18 mouse cellular contexts compared by ENCODE assay signal in genomic region chr6:125308921-125309320, GRCm38 (mm10). TPM values are rescaled to one million over a fixed set of nuclear protein-coding genes. Genes with fewer than 3 reads are reported as not detected.
DNase-seq lines count a peak whose midpoint lies in the region; ATAC-seq and TF ChIP-seq lines count a peak whose summit lies in the region.
"Had no signal": no experiment of that assay in that cellular context is flagged by ENCODE, and none has a peak within 500 bp of the region (broad histone marks: within the 10 kb centered on the region; RNA-seq: fewer than 3 reads in every experiment).

No protein-coding gene starts in this region.

- H3K27me3 ChIP-seq in midbrain, embryonic 13.5 days = no peaks in the 10 kb centered on the region
- H3K27me3 ChIP-seq in midbrain, postnatal 0 days (ENCODE audit: insufficient read depth, low read length) = no peaks in the 10 kb centered on the region
- H3K27me3 ChIP-seq in hindbrain, embryonic 11.5 days (ENCODE audit: control insufficient read depth, insufficient read depth, low read length) = no peaks in the 10 kb centered on the region
- H3K27me3 ChIP-seq in neural tube, embryonic 13.5 days = no peaks in the 10 kb centered on the region
- H3K27me3 ChIP-seq: Patski; stomach, embryonic 15.5 days had no signal

- no peak for TF ChIP-seq CTCF in gastrocnemius, adult 2 months (IDR thresholded peaks at IDR 0.05)
- no peak for TF ChIP-seq CTCF in midbrain, postnatal 0 days (IDR thresholded peaks at IDR 0.05)

- H3K4me2 ChIP-seq in midbrain, embryonic 13.5 days (replicated peaks) = 0 out of 2 replicates have a peak overlapping the region, but pooled peaks have one; percentile 11
- no peak overlapping the region for H3K4me2 ChIP-seq in midbrain, postnatal 0 days (ENCODE audit: low read depth, low read length, poor library complexity, severe bottlenecking)
- H3K4me2 ChIP-seq in hindbrain, embryonic 11.5 days (replicated peaks; ENCODE audit: low read depth, low read length) = 0 out of 2 replicates have a peak overlapping the region, but pooled peaks have one; percentile 19
- 0 out of 2 replicates have a peak overlapping the region, but pooled peaks have one; percentile 7 for H3K4me2 ChIP-seq in neural tube, embryonic 13.5 days
- H3K4me2 ChIP-seq: stomach, embryonic 15.5 days had no signal

- DNase-seq in gastrocnemius, adult 2 months = peak; percentile 13
- no peak for DNase-seq in gastrocnemius, postnatal 14 days
- DNase-seq in midbrain, postnatal 0 days (ENCODE audit: low spot score) = no peak
- peak; percentile 39 for DNase-seq in hindbrain, embryonic 11.5 days (ENCODE audit: low spot score)
- DNase-seq in layer of hippocampus, postnatal 14 days (ENCODE audit: low spot score in 2 of 2) = no peak
- no peak for DNase-seq in left cerebral cortex, adult 18-20 months (ENCODE audit: low spot score in 2 of 2)
- DNase-seq: B cell, adult 2 months; cerebellum, adult 8-10 months; heart, adult 18-20 months; kidney, adult 18-20 months; right cerebral cortex, postnatal 14 days had no signal

- intact Hi-C loops in gastrocnemius, adult 2 months (cut with DNase I) = no loop called here
- intact Hi-C loops in gastrocnemius, postnatal 14 days (cut with DNase I; ENCODE audit: low total_unique reads) = no loop called here

- H3K9me3 ChIP-seq in midbrain, embryonic 13.5 days = no peaks in the 10 kb centered on the region
- no peaks in the 10 kb centered on the region for H3K9me3 ChIP-seq in midbrain, postnatal 0 days (ENCODE audit: low read length)
- no peaks in the 10 kb centered on the region for H3K9me3 ChIP-seq in hindbrain, embryonic 11.5 days (ENCODE audit: control insufficient read depth, low read length)
- no peaks in the 10 kb centered on the region for H3K9me3 ChIP-seq in neural tube, embryonic 13.5 days
- H3K9me3 ChIP-seq: stomach, embryonic 15.5 days had no signal

- no peak for ATAC-seq in midbrain, embryonic 13.5 days
- ATAC-seq in midbrain, postnatal 0 days (ENCODE audit: low FRiP score) = no peak
- ATAC-seq in hindbrain, embryonic 11.5 days (ENCODE audit: low FRiP score) = peak; percentile 58; the same call in 1 of the 2 replicates
- no peak for ATAC-seq in neural tube, embryonic 13.5 days (ENCODE audit: low read depth)
- ATAC-seq: Patski had no signal

- H3K36me3 ChIP-seq in midbrain, embryonic 13.5 days = peaks cover 8% of the 10 kb centered on the region; the same call in 1 of the 2 replicates
- H3K36me3 ChIP-seq in midbrain, postnatal 0 days (ENCODE audit: insufficient read depth, low read length) = no peaks in the 10 kb centered on the region
- H3K36me3 ChIP-seq in hindbrain, embryonic 11.5 days (ENCODE audit: control insufficient read depth, insufficient read depth, low read length) = no peaks in the 10 kb centered on the region
- no peaks in the 10 kb centered on the region for H3K36me3 ChIP-seq in neural tube, embryonic 13.5 days

- H3K4me1 ChIP-seq in midbrain, embryonic 13.5 days (replicated peaks) = peaks cover 21% of the 10 kb centered on the region
- H3K4me1 ChIP-seq in midbrain, postnatal 0 days (ENCODE audit: insufficient read depth, low read length) = peaks cover 4% of the 10 kb centered on the region; the same call in 1 of the 2 replicates
- no peaks in the 10 kb centered on the region for H3K4me1 ChIP-seq in hindbrain, embryonic 11.5 days (replicated peaks; ENCODE audit: control insufficient read depth, insufficient read depth, low read length)
- peaks cover 24% of the 10 kb centered on the region for H3K4me1 ChIP-seq in neural tube, embryonic 13.5 days (replicated peaks)

- no peak overlapping the region for H3K4me3 ChIP-seq in gastrocnemius, adult 2 months
- H3K4me3 ChIP-seq in midbrain, embryonic 13.5 days (replicated peaks) = no peak overlapping the region
- no peak overlapping the region for H3K4me3 ChIP-seq in midbrain, postnatal 0 days (ENCODE audit: low read depth, low read length)
- H3K4me3 ChIP-seq in hindbrain, embryonic 11.5 days (ENCODE audit: low read depth, low read length) = no peak overlapping the region
- no peak overlapping the region for H3K4me3 ChIP-seq in neural tube, embryonic 13.5 days
- H3K4me3 ChIP-seq: myocyte; stomach, embryonic 15.5 days had no signal

- 6% methylated on average over 13 of the region's 13 CpGs for WGBS in midbrain, embryonic 13.5 days
- 19% methylated on average over 13 of the region's 13 CpGs for WGBS in midbrain, postnatal 0 days
- 7% methylated on average over 13 of the region's 13 CpGs for WGBS in hindbrain, embryonic 11.5 days
- WGBS in neural tube, embryonic 13.5 days = 8% methylated on average over 13 of the region's 13 CpGs

- H3K9ac ChIP-seq in midbrain, embryonic 13.5 days (replicated peaks) = no peak overlapping the region
- no peak overlapping the region for H3K9ac ChIP-seq in midbrain, postnatal 0 days (replicated peaks; ENCODE audit: low read length, poor library complexity, severe bottlenecking)
- no peak overlapping the region; the same call in 1 of the 2 replicates for H3K9ac ChIP-seq in hindbrain, embryonic 11.5 days (ENCODE audit: low read depth, low read length)
- H3K9ac ChIP-seq in neural tube, embryonic 13.5 days = no peak overlapping the region
- H3K9ac ChIP-seq: stomach, embryonic 15.5 days had no signal

- no peak overlapping the region for H3K27ac ChIP-seq in gastrocnemius, adult 2 months
- no peak overlapping the region for H3K27ac ChIP-seq in midbrain, embryonic 13.5 days
- H3K27ac ChIP-seq in midbrain, postnatal 0 days (ENCODE audit: low read depth, low read length) = no peak overlapping the region
- no peak overlapping the region for H3K27ac ChIP-seq in hindbrain, embryonic 11.5 days (ENCODE audit: low read depth, low read length)
- H3K27ac ChIP-seq in neural tube, embryonic 13.5 days (replicated peaks) = no peak overlapping the region
- H3K27ac ChIP-seq: stomach, embryonic 15.5 days had no signal

RNA-seq across cellular contexts. Expression of gene Ltbr, which starts 4.8 kb away (rescaled TPM):
- 10 to 100 TPM; 20.3 to 21.2 TPM for total RNA-seq in gastrocnemius, adult 2 months (2021)
- total RNA-seq in gastrocnemius, postnatal 14 days (2021) = 10 to 100 TPM; 24.8 to 26.3 TPM
- 11.3 and 13.3 TPM in 2 replicates for polyA plus RNA-seq in midbrain, embryonic 13.5 days (2015; fragmentation: Nextera tagmentation; extraction: Ambion mirVana)
- total RNA-seq in midbrain, postnatal 0 days (2014; rRNA removed) = 24.4 TPM in 2 replicates
- polyA plus RNA-seq in midbrain, postnatal 0 days (2015; fragmentation: Nextera tagmentation; extraction: Ambion mirVana) = 14.5 and 15.7 TPM in 2 replicates
- polyA plus RNA-seq in hindbrain, embryonic 11.5 days (2014; fragmentation: Nextera tagmentation; extraction: Ambion mirVana) = 17.9 and 19.0 TPM in 2 replicates
- polyA plus RNA-seq in neural tube, embryonic 13.5 days (2015; fragmentation: Nextera tagmentation; extraction: Ambion mirVana) = 16.3 and 17.5 TPM in 2 replicates
- 10 to 100 TPM in 1 of 2 experiments, 1 to 10 TPM in 1; 9.8 to 13.3 TPM for total RNA-seq in layer of hippocampus, postnatal 14 days (2021)
- 1 to 10 TPM; 8.1 to 9.5 TPM for total RNA-seq in left cerebral cortex, adult 18-20 months (2021)

RNA-seq across cellular contexts. Expression of gene Scnn1a, which starts 11.5 kb away (rescaled TPM):
- total RNA-seq in gastrocnemius, adult 2 months (2021) = under 1 TPM; 0.10 to 0.14 TPM
- under 1 TPM; 0.22 to 0.27 TPM for total RNA-seq in gastrocnemius, postnatal 14 days (2021)
- polyA plus RNA-seq in midbrain, embryonic 13.5 days (2015; fragmentation: Nextera tagmentation; extraction: Ambion mirVana) = 0.39 and 0.46 TPM in 2 replicates
- 1.5 and 1.8 TPM in 2 replicates for total RNA-seq in midbrain, postnatal 0 days (2014; rRNA removed)
- polyA plus RNA-seq in midbrain, postnatal 0 days (2015; fragmentation: Nextera tagmentation; extraction: Ambion mirVana) = 1.8 TPM in 2 replicates
- polyA plus RNA-seq in hindbrain, embryonic 11.5 days (2014; fragmentation: Nextera tagmentation; extraction: Ambion mirVana) = 0.45 and 0.96 TPM in 2 replicates
- polyA plus RNA-seq in neural tube, embryonic 13.5 days (2015; fragmentation: Nextera tagmentation; extraction: Ambion mirVana) = 0.36 and 0.63 TPM in 2 replicates
- 1 to 10 TPM; 2.8 to 4.1 TPM for total RNA-seq in layer of hippocampus, postnatal 14 days (2021)
- 1 to 10 TPM; 2.6 to 3.6 TPM for total RNA-seq in left cerebral cortex, adult 18-20 months (2021)

RNA-seq across cellular contexts. Expression of gene Tuba3a, which starts 23.1 kb away (rescaled TPM):
- total RNA-seq in gastrocnemius, adult 2 months (2021) = not detected
- total RNA-seq in gastrocnemius, postnatal 14 days (2021) = not detected
- polyA plus RNA-seq in midbrain, embryonic 13.5 days (2015; fragmentation: Nextera tagmentation; extraction: Ambion mirVana) = 0.11 TPM in 1 of 2 replicates, not detected in the other
- total RNA-seq in midbrain, postnatal 0 days (2014; rRNA removed) = not detected in 2 replicates
- polyA plus RNA-seq in midbrain, postnatal 0 days (2015; fragmentation: Nextera tagmentation; extraction: Ambion mirVana) = not detected in 2 replicates
- polyA plus RNA-seq in hindbrain, embryonic 11.5 days (2014; fragmentation: Nextera tagmentation; extraction: Ambion mirVana) = not detected in 2 replicates
- polyA plus RNA-seq in neural tube, embryonic 13.5 days (2015; fragmentation: Nextera tagmentation; extraction: Ambion mirVana) = not detected in 2 replicates
- not detected for total RNA-seq in layer of hippocampus, postnatal 14 days (2021)
- total RNA-seq in left cerebral cortex, adult 18-20 months (2021) = not detected
- total RNA-seq: adrenal gland, postnatal 4 days; heart, adult 18-20 months; left cerebral cortex, adult 8-10 months had no signal
- polyA plus RNA-seq: myocyte, Patski had no signal

RNA-seq across cellular contexts. Expression of gene Tnfrsf1a, which starts 40.2 kb away (rescaled TPM):
- total RNA-seq in gastrocnemius, adult 2 months (2021) = 10 to 100 TPM; 25.8 to 26.2 TPM
- 10 to 100 TPM; 42.1 to 42.3 TPM for total RNA-seq in gastrocnemius, postnatal 14 days (2021)
- polyA plus RNA-seq in midbrain, embryonic 13.5 days (2015; fragmentation: Nextera tagmentation; extraction: Ambion mirVana) = 10.2 and 12.1 TPM in 2 replicates
- 9.2 and 15.9 TPM in 2 replicates for total RNA-seq in midbrain, postnatal 0 days (2014; rRNA removed)
- polyA plus RNA-seq in midbrain, postnatal 0 days (2015; fragmentation: Nextera tagmentation; extraction: Ambion mirVana) = 10.4 and 12.9 TPM in 2 replicates
- 25.2 and 25.9 TPM in 2 replicates for polyA plus RNA-seq in hindbrain, embryonic 11.5 days (2014; fragmentation: Nextera tagmentation; extraction: Ambion mirVana)
- 17.5 and 21.5 TPM in 2 replicates for polyA plus RNA-seq in neural tube, embryonic 13.5 days (2015; fragmentation: Nextera tagmentation; extraction: Ambion mirVana)
- 10 to 100 TPM; 12.8 to 15.2 TPM for total RNA-seq in layer of hippocampus, postnatal 14 days (2021)
- total RNA-seq in left cerebral cortex, adult 18-20 months (2021) = 10 to 100 TPM; 10.9 to 13.4 TPM

Comparison
In these comparisons a context has a peak if more than half of its experiments do, and no peak if none do; other contexts are left out.
1. DNase-seq: peak in gastrocnemius, adult 2 months (single experiment) and hindbrain, embryonic 11.5 days (single experiment); none in gastrocnemius, postnatal 14 days (single experiment), midbrain, postnatal 0 days (single experiment), layer of hippocampus, postnatal 14 days (0 of 2) and left cerebral cortex, adult 18-20 months (0 of 2).